Mouse (Mus musculus) splenic B cell, adult 2 months (primary cell): ENCODE results near the gene 5730596B20Rik.

Experiments used
- DNase-seq: peaks from one replicate; pipeline ENCODE4 v3.0.0-alpha.2; 2011; ENCODE audit warnings: low read depth, low spot score
- H3K27me3 ChIP-seq: 2 replicates; pipeline ENCODE4 v1.6.1; 2012; ENCODE audit warnings: mild to moderate bottlenecking, low read length, moderate library complexity, mixed read lengths; ENCODE audit not compliant: control insufficient read depth, poor library complexity, insufficient read depth, severe bottlenecking
- H3K36me3 ChIP-seq: 2 replicates; pipeline ENCODE4 v1.6.1; 2012; ENCODE audit warnings: mild to moderate bottlenecking, low read length, moderate library complexity, mixed read lengths; ENCODE audit not compliant: control insufficient read depth, poor library complexity, insufficient read depth, severe bottlenecking

5730596B20Rik gene

GRCm38 (mm10) chr6:52190906-52191810 is 13.9 kb downstream of the 5730596B20Rik start, which contains the start of gene Hoxa4:
Hoxa4 (minus strand) TSS chr6:52191753.
- H3K36me3 ChIP-seq: no peaks in the 10 kb centered on the region
- H3K27me3 ChIP-seq: no peaks in the 10 kb centered on the region
- DNase-seq: no peak

- DNase-seq: peak; percentile 83
- Histone ChIP-seq H3K27me3 (no peaks in the 10 kb centered on the region), H3K36me3 (no peaks in the 10 kb centered on the region)
Measured at GRCm38 (mm10) chr6:52191860-52192550, 14.7 kb downstream of the 5730596B20Rik start.

- no peaks in the 10 kb centered on the region for H3K36me3 ChIP-seq
- no peak for DNase-seq
- H3K27me3 ChIP-seq: no peaks in the 10 kb centered on the region
Measured at GRCm38 (mm10) chr6:52194690-52195089, 17.4 kb downstream of the 5730596B20Rik start.

- DNase-seq: no peak
- no peaks in the 10 kb centered on the region for H3K27me3 ChIP-seq
- H3K36me3 ChIP-seq: no peaks in the 10 kb centered on the region
Measured at GRCm38 (mm10) chr6:52196811-52197210, 19.5 kb downstream of the 5730596B20Rik start.

- H3K27me3 ChIP-seq: no peaks in the 10 kb centered on the region
Measured at GRCm38 (mm10) chr6:52197271-52197670, 20.0 kb downstream of the 5730596B20Rik start.

GRCm38 (mm10) chr6:52200073-52200750 is 22.9 kb downstream of the 5730596B20Rik start:
- H3K27me3 ChIP-seq: no peaks in the 10 kb centered on the region
- no peak for DNase-seq
- no peaks in the 10 kb centered on the region for H3K36me3 ChIP-seq

More at GRCm38 (mm10) chr6:52197271-52197670, 20.0 kb downstream of the 5730596B20Rik start:
- DNase-seq: no peak
- no peaks in the 10 kb centered on the region for H3K36me3 ChIP-seq

GRCm38 (mm10) chr6:52200751-52201250 is 23.5 kb downstream of the 5730596B20Rik start:
- Histone ChIP-seq H3K27me3 (no peaks in the 10 kb centered on the region), H3K36me3 (no peaks in the 10 kb centered on the region)
- DNase-seq: no peak

GRCm38 (mm10) chr6:52201269-52201668 is 24.0 kb downstream of the 5730596B20Rik start:
- DNase-seq: no peak
- H3K27me3 ChIP-seq: no peaks in the 10 kb centered on the region
- H3K36me3 ChIP-seq: no peaks in the 10 kb centered on the region

- DNase-seq: no peak
- Histone ChIP-seq H3K36me3 (no peaks in the 10 kb centered on the region), H3K27me3 (no peaks in the 10 kb centered on the region)
Measured at GRCm38 (mm10) chr6:52202362-52203120, 25.2 kb downstream of the 5730596B20Rik start.

GRCm38 (mm10) chr6:52203121-52203370 is 25.7 kb downstream of the 5730596B20Rik start:
- no peak for DNase-seq

GRCm38 (mm10) chr6:52203371-52204049 is 26.2 kb downstream of the 5730596B20Rik start:
- Histone ChIP-seq H3K27me3 (no peaks in the 10 kb centered on the region; the same call in 1 of the 2 replicates), H3K36me3 (no peaks in the 10 kb centered on the region)
- no peak for DNase-seq

More at GRCm38 (mm10) chr6:52203121-52203370, 25.7 kb downstream of the 5730596B20Rik start:
- Histone ChIP-seq H3K27me3 (no peaks in the 10 kb centered on the region; the same call in 1 of the 2 replicates), H3K36me3 (no peaks in the 10 kb centered on the region)

- no peak for DNase-seq
- no peaks in the 10 kb centered on the region; the same call in 1 of the 2 replicates for H3K27me3 ChIP-seq
- H3K36me3 ChIP-seq: no peaks in the 10 kb centered on the region
Measured at GRCm38 (mm10) chr6:52204050-52204752, 26.9 kb downstream of the 5730596B20Rik start, which contains the start of gene Hoxa5. Hoxa5 (minus strand) TSS chr6:52204587.

- Histone ChIP-seq H3K36me3 (no peaks in the 10 kb centered on the region), H3K27me3 (no peaks in the 10 kb centered on the region; the same call in 1 of the 2 replicates)
- DNase-seq: no peak
Measured at GRCm38 (mm10) chr6:52205221-52205620, 27.9 kb downstream of the 5730596B20Rik start.
